Mouse (Mus musculus) forebrain, embryonic 11.5 days (tissue): ENCODE measurements at regions not wholly inside any gene's neighbourhood (a gene's known extent, or its start where the extent isn't known, plus 50 kb on each side); places are given as distances from the start of the nearest gene placed in this dataset.

ENCODE experiments used
- ATAC-seq: fragments of 200-750 bp; cut with Nextera tagmentation; replicated peaks from 2 replicates; pipeline ENCODE4 v1.8.0; 2017; ENCODE audit warnings: moderate TSS enrichment; ENCODE audit not compliant: low FRiP score
- DNase-seq: peaks from one replicate; pipeline ENCODE4 v3.0.0-alpha.2; 2017; ENCODE audit warnings: low spot score
- H3K27ac ChIP-seq: fragments of 300-500 bp; sonication (generic); 2 replicates; pipeline ENCODE4 v1.5.1; 2014; ENCODE audit warnings: low read depth, low read length
- H3K27me3 ChIP-seq: fragments of 300-500 bp; sonication (generic); 2 replicates; pipeline ENCODE4 v1.6.1; 2014; ENCODE audit warnings: mild to moderate bottlenecking, low read length, mixed read lengths; ENCODE audit not compliant: control insufficient read depth, insufficient read depth
- H3K36me3 ChIP-seq: fragments of 300-500 bp; sonication (generic); 2 replicates; pipeline ENCODE4 v1.6.1; 2014; ENCODE audit warnings: mild to moderate bottlenecking, low read length, moderate library complexity, mixed read lengths; ENCODE audit not compliant: control insufficient read depth, insufficient read depth
- H3K4me1 ChIP-seq: fragments of 300-500 bp; sonication (generic); replicated peaks from 2 replicates; pipeline ENCODE4 v1.6.1; 2014; ENCODE audit warnings: low read length, mixed read lengths; ENCODE audit not compliant: control insufficient read depth, insufficient read depth
- H3K4me2 ChIP-seq: fragments of 300-500 bp; sonication (generic); 2 replicates; pipeline ENCODE4 v1.6.1; 2014; ENCODE audit warnings: low read depth, mild to moderate bottlenecking, low read length, moderate library complexity, mixed read lengths; ENCODE audit not compliant: severe bottlenecking
- H3K4me3 ChIP-seq: fragments of 300-500 bp; sonication (generic); 2 replicates; pipeline ENCODE4 v1.5.1; 2014; ENCODE audit warnings: low read depth, low read length
- H3K9ac ChIP-seq: fragments of 300-500 bp; sonication (generic); 2 replicates; pipeline ENCODE4 v1.6.1; 2014; ENCODE audit warnings: low read length
- H3K9me3 ChIP-seq: fragments of 300-500 bp; sonication (generic); 2 replicates; pipeline ENCODE4 v1.6.1; 2016; ENCODE audit warnings: low read length, mixed read lengths; ENCODE audit not compliant: control insufficient read depth
- WGBS: fragments of 180-500 bp; shearing (Covaris S2); extraction: QIAGEN DNeasy Blood & Tissue Kit; methylation state at CpG from one replicate; pipeline ENCODE4 v1.1.7; 2014; 5-methylcytosine and 5-hydroxymethylcytosine counted together

DNA sequence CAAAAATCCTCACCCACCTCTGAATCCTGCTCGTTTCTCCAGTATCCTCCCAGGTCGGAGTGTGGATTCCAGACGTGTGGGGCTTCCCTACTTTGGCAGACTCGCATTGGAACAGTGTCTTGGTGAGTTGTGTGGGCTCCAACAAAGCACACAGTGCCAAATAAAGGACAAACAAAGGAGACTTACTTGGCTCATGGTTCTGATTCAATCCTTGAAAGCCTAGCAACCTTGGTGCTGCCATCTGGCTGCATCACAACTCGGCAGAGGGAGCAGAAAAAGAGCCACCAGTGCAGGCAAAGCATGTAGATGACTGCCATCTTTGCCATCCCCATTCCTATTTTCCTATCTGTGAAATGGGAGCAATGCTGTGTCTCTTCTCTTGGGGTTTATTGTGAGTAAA, 64.0 kb downstream of the Il9r start:
- Histone ChIP-seq H3K4me2 (no peak overlapping the region), H3K9ac (no peak overlapping the region), H3K9me3 (no peaks in the 10 kb centered on the region), H3K4me1 (peaks cover 5% of the 10 kb centered on the region; the same call in 1 of the 2 replicates), H3K27me3 (no peaks in the 10 kb centered on the region), H3K4me3 (no peak overlapping the region), H3K27ac (no peak overlapping the region), H3K36me3 (no peaks in the 10 kb centered on the region)
- ATAC-seq: no peak
- DNase-seq: peak; percentile 43
- WGBS: 71% methylated on average over 5 of the region's 5 CpGs

DNA sequence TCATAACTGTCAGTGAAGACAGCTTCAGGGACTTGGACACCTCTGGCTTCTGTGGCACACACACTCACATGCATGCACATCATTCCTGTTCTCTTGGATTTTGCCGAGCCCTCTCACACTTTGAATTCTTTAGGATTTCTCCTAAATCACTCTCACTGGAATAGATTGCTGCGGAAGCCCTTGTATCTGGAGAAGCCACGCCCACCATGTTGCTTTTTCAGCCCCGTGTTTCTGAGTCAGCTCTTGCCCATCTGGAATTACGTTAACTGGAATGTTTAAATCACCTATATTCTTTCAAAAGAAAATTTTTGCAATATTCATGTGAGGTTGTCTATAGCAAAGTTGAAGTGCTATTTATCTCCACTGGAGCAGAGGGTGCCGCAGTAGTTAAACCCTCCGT, 66.1 kb downstream of the Il9r start:
- Histone ChIP-seq H3K36me3 (no peaks in the 10 kb centered on the region; the same call in 1 of the 2 replicates), H3K9ac (no peak overlapping the region), H3K4me3 (no peak overlapping the region), H3K27me3 (no peaks in the 10 kb centered on the region), H3K4me2 (no peak overlapping the region), H3K27ac (no peak overlapping the region), H3K4me1 (peaks cover 5% of the 10 kb centered on the region; the same call in 1 of the 2 replicates), H3K9me3 (no peaks in the 10 kb centered on the region)
- WGBS: 90% methylated on average over 7 of the region's 7 CpGs
- DNase-seq (peak; percentile 28), ATAC-seq (no peak)

DNA sequence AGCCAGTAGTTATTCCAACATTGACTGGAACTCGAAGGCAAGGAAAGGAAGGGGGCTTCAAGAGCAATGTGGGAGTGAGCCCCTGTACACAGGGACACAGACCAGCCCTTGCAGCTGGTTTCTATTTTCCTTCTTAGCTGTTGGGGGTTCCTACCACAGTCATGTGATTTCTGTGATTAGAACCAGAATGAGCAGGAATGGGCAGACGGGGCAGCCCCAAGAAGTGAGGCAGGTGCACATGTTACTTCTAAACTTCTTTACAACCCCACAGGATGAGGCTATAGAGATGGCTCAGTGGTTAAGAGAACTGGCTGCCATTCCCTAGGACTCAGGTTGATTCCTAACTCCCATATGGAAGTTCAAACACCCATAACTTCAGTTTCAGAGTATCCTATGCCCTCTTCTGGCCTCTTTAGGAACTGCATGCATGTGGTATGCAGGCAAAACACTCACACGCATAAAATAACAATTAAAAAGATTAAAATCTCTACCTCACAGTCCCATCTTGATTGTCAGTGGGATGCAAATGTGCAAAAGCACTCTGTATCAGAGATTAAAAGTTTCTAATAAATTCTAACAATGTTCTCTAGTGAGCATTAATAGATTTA, 68.0 kb downstream of the Il9r start:
- Histone ChIP-seq H3K27me3 (no peaks in the 10 kb centered on the region), H3K9me3 (no peaks in the 10 kb centered on the region), H3K4me1 (no peaks in the 10 kb centered on the region), H3K9ac (no peak overlapping the region), H3K4me3 (no peak overlapping the region), H3K4me2 (no peak overlapping the region), H3K36me3 (no peaks in the 10 kb centered on the region; the same call in 1 of the 2 replicates), H3K27ac (no peak overlapping the region)
- 84% methylated on average over 3 of the region's 3 CpGs for WGBS
- ATAC-seq (no peak), DNase-seq (peak; percentile 47)

DNA sequence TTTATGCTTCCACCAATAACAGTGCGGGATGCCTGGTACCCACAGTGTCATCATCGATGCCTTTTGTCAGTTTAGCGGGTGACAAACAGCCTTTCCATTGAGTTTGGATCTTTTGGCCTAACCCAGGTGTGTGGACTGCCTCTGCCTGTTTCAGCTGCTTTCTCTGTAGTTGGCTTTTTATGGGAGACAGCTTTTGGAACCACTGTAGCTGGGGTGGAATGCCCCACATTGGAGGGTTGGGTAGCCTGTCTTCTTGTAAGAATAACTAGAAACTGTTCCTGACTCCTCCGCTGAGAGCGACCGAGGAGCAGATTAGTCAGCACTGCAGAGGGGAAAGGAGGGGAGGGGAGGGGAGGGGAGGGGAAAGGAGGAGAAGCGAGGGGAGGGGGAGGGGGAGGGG, 71.5 kb downstream of the Il9r start:
- Histone ChIP-seq H3K9ac (no peak overlapping the region), H3K4me2 (no peak overlapping the region), H3K4me1 (0 out of 2 replicates have a peak, but pooled peaks cover 2% of the 10 kb centered on the region), H3K27me3 (no peaks in the 10 kb centered on the region), H3K36me3 (no peaks in the 10 kb centered on the region; the same call in 1 of the 2 replicates), H3K9me3 (no peaks in the 10 kb centered on the region), H3K4me3 (no peak overlapping the region), H3K27ac (no peak overlapping the region)
- no peak for ATAC-seq
- WGBS: 56% methylated on average over 7 of the region's 7 CpGs
- peak; percentile 39 for DNase-seq

DNA sequence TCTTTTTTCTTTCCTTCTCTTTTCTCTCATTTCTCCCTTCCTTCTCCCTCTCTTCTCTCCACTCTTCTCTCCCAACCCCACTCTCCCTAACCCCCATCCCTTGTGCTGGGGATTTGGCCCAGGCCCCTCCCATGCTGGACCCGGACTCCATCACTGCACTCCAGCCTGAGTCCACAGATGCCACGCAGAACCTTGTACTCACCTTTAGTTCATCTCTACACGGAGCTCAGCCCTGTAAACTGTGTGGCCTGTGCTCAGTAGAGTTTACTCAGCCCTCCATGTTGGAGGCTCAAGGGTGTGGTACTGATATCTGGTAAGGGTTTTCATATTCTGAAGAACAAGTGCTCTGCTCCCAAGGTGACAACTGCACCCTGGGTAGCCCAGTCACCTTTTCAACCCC, 72.1 kb downstream of the Il9r start:
- DNase-seq: peak; percentile 30
- no peak for ATAC-seq
- H3K36me3 ChIP-seq: no peaks in the 10 kb centered on the region; the same call in 1 of the 2 replicates

DNA sequence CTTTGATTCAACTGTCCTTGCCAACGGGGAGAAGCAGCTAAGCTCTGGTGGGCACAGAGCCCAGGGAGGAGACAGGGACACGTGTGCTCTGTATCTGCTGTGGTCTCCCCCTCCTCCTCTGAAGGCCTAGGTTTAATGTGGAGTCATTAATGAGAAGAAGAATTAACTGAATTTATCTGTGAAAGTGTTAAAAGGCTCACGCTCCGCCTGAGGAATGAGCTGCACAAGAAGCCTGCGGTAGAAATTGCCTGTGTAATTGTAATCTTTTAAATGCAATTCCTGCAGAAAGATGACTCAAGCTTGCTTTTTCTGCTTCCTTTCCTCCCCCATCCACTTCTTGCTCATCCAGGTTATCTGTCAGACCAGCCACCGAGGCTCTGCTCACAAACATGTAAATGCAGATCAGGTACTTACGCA, 72.7 kb downstream of the Il9r start:
- no peaks in the 10 kb centered on the region for H3K9me3 ChIP-seq

More for the DNA sequence above, 72.1 kb downstream of the Il9r start:
- H3K9me3 ChIP-seq: no peaks in the 10 kb centered on the region
- no peak overlapping the region for H3K27ac ChIP-seq
- H3K4me3 ChIP-seq: no peak overlapping the region
- H3K4me1 ChIP-seq: 0 out of 2 replicates have a peak, but pooled peaks cover 2% of the 10 kb centered on the region
- H3K27me3 ChIP-seq: no peaks in the 10 kb centered on the region
- WGBS: 83% methylated on average over 3 of the region's 3 CpGs
- H3K4me2 ChIP-seq: no peak overlapping the region
- H3K9ac ChIP-seq: no peak overlapping the region

DNA sequence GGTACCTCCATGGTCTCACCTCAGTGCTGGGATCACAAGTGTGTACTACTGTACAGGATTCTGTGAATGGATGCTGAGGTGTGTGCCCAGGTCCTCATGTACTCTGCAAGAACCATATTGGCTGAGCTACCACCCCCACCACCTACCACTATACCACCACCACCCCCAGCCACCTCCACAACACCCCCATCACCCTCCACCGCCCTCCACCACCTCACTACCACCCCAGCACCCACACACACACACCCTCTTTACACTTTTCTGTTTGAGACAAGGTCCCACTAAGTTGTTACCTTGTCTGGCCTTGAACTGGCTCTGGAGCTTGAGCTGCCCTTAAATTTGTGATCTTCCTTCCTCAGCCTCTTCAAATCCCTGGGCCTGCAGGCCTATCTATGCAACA, 73.3 kb downstream of the Il9r start:
- no peaks in the 10 kb centered on the region; the same call in 1 of the 2 replicates for H3K36me3 ChIP-seq
- H3K9me3 ChIP-seq: no peaks in the 10 kb centered on the region
- DNase-seq: peak; percentile 42
- H3K4me1 ChIP-seq: 0 out of 2 replicates have a peak, but pooled peaks cover 2% of the 10 kb centered on the region
- no peak overlapping the region for H3K4me3 ChIP-seq
- no peak overlapping the region for H3K9ac ChIP-seq
- H3K27ac ChIP-seq: no peak overlapping the region
- no peak overlapping the region for H3K4me2 ChIP-seq
- 87% methylated on average over 1 of the region's 1 CpGs for WGBS
- no peak for ATAC-seq
- H3K27me3 ChIP-seq: no peaks in the 10 kb centered on the region

More for the DNA sequence above, 72.7 kb downstream of the Il9r start:
- ATAC-seq (no peak), DNase-seq (peak; percentile 30)
- Histone ChIP-seq H3K27ac (no peak overlapping the region), H3K4me3 (no peak overlapping the region), H3K36me3 (no peaks in the 10 kb centered on the region; the same call in 1 of the 2 replicates), H3K4me1 (0 out of 2 replicates have a peak, but pooled peaks cover 2% of the 10 kb centered on the region), H3K9ac (no peak overlapping the region), H3K27me3 (no peaks in the 10 kb centered on the region), H3K4me2 (no peak overlapping the region)
- 81% methylated on average over 7 of the region's 7 CpGs for WGBS

DNA sequence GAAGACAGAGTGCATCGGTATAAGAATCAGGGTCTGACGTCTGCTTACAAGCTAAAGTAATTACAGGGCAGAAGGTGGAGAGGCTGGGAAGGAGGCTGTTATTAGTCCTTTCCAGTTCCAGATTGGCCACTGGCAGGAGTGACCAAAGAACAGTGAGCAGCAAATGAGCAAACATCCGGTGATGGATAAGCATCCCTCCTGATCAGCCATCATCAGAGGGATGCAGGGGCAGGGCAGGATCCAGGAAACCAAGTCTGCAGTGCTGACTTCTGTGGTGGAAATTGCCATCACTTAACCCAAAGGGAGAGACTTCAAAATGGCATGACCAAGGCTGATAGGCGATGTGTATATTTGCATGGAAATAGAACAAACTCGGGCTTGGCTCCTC, 73.8 kb downstream of the Il9r start:
- Histone ChIP-seq H3K9ac (no peak overlapping the region), H3K27ac (no peak overlapping the region), H3K4me1 (0 out of 2 replicates have a peak, but pooled peaks cover 2% of the 10 kb centered on the region), H3K4me2 (no peak overlapping the region), H3K36me3 (no peaks in the 10 kb centered on the region; the same call in 1 of the 2 replicates), H3K27me3 (no peaks in the 10 kb centered on the region), H3K4me3 (no peak overlapping the region), H3K9me3 (no peaks in the 10 kb centered on the region)
- ATAC-seq (no peak), DNase-seq (peak; percentile 41)
- WGBS: 70% methylated on average over 5 of the region's 5 CpGs
